Mouse (Mus musculus): ENCODE measurements around the gene Heatr5a.

Gene Heatr5a

GRCm38 (mm10) chr12:51970352-51971069 is 610 bp downstream of the Heatr5a start:
- DNase-seq, result no peak

- no peak for DNase-seq
Observed at GRCm38 (mm10) chr12:51969876-51970275, 1.2 kb downstream of the Heatr5a start.

- DNase-seq, result no peak
Observed at GRCm38 (mm10) chr12:51969092-51969491, 2.0 kb downstream of the Heatr5a start.

- DNase-seq, result no peak
Observed at GRCm38 (mm10) chr12:51967915-51968595, 3.1 kb downstream of the Heatr5a start.

GRCm38 (mm10) chr12:51957626-51958025 is 13.5 kb downstream of the Heatr5a start:
- DNase-seq, result no peak

- DNase-seq, result no peak
Observed at GRCm38 (mm10) chr12:51952309-51952708, 18.8 kb downstream of the Heatr5a start.

GRCm38 (mm10) chr12:51947498-51947945 is 23.6 kb downstream of the Heatr5a start:
- DNase-seq, result no peak

GRCm38 (mm10) chr12:51945331-51945730 is 25.8 kb downstream of the Heatr5a start:
- DNase-seq, result no peak

GRCm38 (mm10) chr12:51939848-51940247 is 31.3 kb downstream of the Heatr5a start:
- no peak for DNase-seq

- DNase-seq, result peak; percentile 22
Observed at GRCm38 (mm10) chr12:51937938-51938337, 33.2 kb downstream of the Heatr5a start.

- DNase-seq, result no peak
Observed at GRCm38 (mm10) chr12:51929630-51930029, 41.5 kb downstream of the Heatr5a start.

GRCm38 (mm10) chr12:51917191-51917590 is 53.9 kb downstream of the Heatr5a start:
- DNase-seq, result no peak

- DNase-seq, result no peak
Observed at GRCm38 (mm10) chr12:51914903-51915670, 56.0 kb downstream of the Heatr5a start.

- DNase-seq, result no peak
Observed at GRCm38 (mm10) chr12:51909202-51909601, 61.9 kb downstream of the Heatr5a start.

GRCm38 (mm10) chr12:51907543-51907942 is 63.6 kb downstream of the Heatr5a start:
- no peak for DNase-seq

GRCm38 (mm10) chr12:51900551-51900950 is 70.6 kb downstream of the Heatr5a start:
- DNase-seq, result peak; percentile 70

- no peak for DNase-seq
Observed at GRCm38 (mm10) chr12:51896901-51897300, 74.2 kb downstream of the Heatr5a start.

GRCm38 (mm10) chr12:51888609-51889008 is 82.5 kb downstream of the Heatr5a start:
- DNase-seq, result no peak

- DNase-seq, result no peak
Observed at GRCm38 (mm10) chr12:51887301-51888290, 83.5 kb downstream of the Heatr5a start.

- DNase-seq, result no peak
Observed at GRCm38 (mm10) chr12:51886369-51886768, 84.8 kb downstream of the Heatr5a start.

- DNase-seq, result no peak
Observed at GRCm38 (mm10) chr12:51884801-51885200, 86.3 kb downstream of the Heatr5a start.

- no peak for DNase-seq
Observed at GRCm38 (mm10) chr12:51883297-51883805, 87.8 kb downstream of the Heatr5a start.

Data from layer of hippocampus, adult 9-11 months (tissue).